Mouse (Mus musculus) erythroblast, embryonic 14.5 days (primary cell): Measurements from ENCODE around the gene Rhoh. TPM values are rescaled to one million over a fixed set of nuclear protein-coding genes. Genes with fewer than 3 reads are reported as not detected.

ENCODE experiments used
- H3K27me3 ChIP-seq: 2 replicates; pipeline ENCODE4 v1.6.1; 2012; ENCODE audit warnings: inconsistent platforms; ENCODE audit not compliant: control insufficient read depth
- H3K36me3 ChIP-seq: 2 replicates; pipeline ENCODE4 v1.6.1; 2012; ENCODE audit warnings: mild to moderate bottlenecking, inconsistent platforms; ENCODE audit not compliant: control insufficient read depth
- H3K4me1 ChIP-seq: 2 replicates; pipeline ENCODE4 v1.6.1; 2012; ENCODE audit warnings: inconsistent platforms; ENCODE audit not compliant: control insufficient read depth
- H3K4me3 ChIP-seq: replicated peaks from 2 replicates; pipeline ENCODE3; 2012; ENCODE audit warnings: moderate library complexity, mild to moderate bottlenecking, inconsistent platforms
- H3K9me3 ChIP-seq: 2 replicates; pipeline ENCODE4 v1.6.1; 2012; ENCODE audit warnings: low read length, inconsistent platforms, mixed read lengths; ENCODE audit not compliant: control insufficient read depth
- GATA1 ChIP-seq: IDR thresholded peaks from 2 replicates; pipeline ENCODE4 v1.6.1; 2012; ENCODE audit warnings: low read length, inconsistent platforms, mixed read lengths
- TAL1 ChIP-seq: IDR thresholded peaks from 3 replicates; pipeline ENCODE4 v1.6.1; 2012; ENCODE audit warnings: low read length, inconsistent platforms, mixed read lengths
- polyA plus RNA-seq: library from polyadenylated mRNA; stranded (reverse); fragments of >175 nt; gene quantifications from 2 replicates; pipeline ENCODE4 v1.2.3, GENCODE M21; 2012

The Rhoh gene
- polyA plus RNA-seq, 1 experiment, result not detected

- Histone ChIP-seq H3K9me3 (no peaks in the 10 kb centered on the region), H3K27me3 (no peaks in the 10 kb centered on the region), H3K36me3 (no peaks in the 10 kb centered on the region), H3K4me3 (no peak overlapping the region), H3K4me1 (peaks cover 3% of the 10 kb centered on the region)
- TF ChIP-seq GATA1 (no peak), TAL1 (no peak)
Observed at GRCm38 (mm10) chr5:65864946-65865345, 3.9 kb downstream of the Rhoh start.

GRCm38 (mm10) chr5:65866591-65866990, 5.6 kb downstream of the Rhoh start:
- peaks cover 3% of the 10 kb centered on the region for H3K4me1 ChIP-seq
- TF ChIP-seq GATA1, result no peak
- TF ChIP-seq TAL1, result no peak
- H3K27me3 ChIP-seq, result no peaks in the 10 kb centered on the region
- H3K36me3 ChIP-seq, result no peaks in the 10 kb centered on the region
- no peaks in the 10 kb centered on the region for H3K9me3 ChIP-seq
- no peak overlapping the region for H3K4me3 ChIP-seq

DNA sequence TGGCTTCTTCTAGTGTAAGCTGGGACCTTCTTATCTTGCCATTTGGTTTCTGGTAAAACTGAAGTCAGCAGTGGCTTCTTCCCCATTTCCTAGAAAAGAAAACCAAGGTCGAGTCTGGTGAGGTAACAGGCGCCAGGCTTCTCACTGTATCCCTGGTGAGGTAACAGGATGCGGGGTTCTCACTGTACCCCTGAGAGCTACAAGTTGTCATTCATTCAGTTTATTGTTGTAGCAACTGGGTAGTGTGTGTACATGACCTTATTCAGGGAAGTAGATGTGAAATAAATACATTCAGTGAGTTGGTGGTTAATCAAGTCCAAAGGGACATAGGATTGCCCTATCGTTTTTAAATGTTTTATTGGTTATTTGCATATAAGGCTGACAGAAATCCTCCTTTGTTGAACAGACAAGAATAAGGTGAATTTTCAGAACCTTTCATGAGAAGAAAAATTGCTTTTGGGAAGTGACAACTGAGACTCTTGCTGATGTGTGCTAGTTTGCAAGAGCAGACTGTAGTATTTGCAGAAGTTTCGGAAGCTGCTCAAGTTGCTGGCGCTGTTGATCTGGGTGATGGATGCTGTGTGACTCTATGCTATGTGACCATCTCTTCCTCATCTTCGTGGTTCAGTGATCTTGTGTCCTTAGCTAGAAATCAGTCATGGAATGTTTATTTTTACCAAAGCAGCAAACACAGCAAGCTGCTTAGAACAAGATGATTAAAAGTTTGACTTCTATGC, 6.5 kb downstream of the Rhoh start:
- H3K4me1 ChIP-seq, result peaks cover 3% of the 10 kb centered on the region
- no peaks in the 10 kb centered on the region for H3K9me3 ChIP-seq
- no peak for TF ChIP-seq TAL1
- TF ChIP-seq GATA1, result no peak
- no peaks in the 10 kb centered on the region for H3K36me3 ChIP-seq
- no peaks in the 10 kb centered on the region for H3K27me3 ChIP-seq
- no peak overlapping the region for H3K4me3 ChIP-seq

DNA sequence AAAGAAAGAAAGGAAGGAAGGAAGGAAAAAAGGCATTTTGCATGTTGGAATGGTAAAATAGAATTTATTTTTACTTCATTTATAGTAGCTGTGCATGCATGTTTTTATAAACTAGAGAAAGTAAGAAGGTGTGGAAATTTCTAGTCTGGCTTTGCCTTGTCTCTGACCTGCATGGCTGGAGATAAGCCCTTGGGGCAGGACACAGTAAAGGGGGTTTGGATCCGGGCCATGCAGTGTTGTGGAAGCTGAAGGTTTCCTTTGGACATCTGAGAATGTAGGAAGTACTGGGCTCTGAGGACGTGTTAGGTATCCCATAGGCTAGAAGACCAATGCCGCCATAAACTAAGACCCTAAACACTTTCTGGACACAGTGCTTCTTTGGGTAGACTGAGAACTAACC, 7.4 kb downstream of the Rhoh start:
- Histone ChIP-seq H3K9me3 (no peaks in the 10 kb centered on the region), H3K4me3 (no peak overlapping the region), H3K36me3 (no peaks in the 10 kb centered on the region), H3K4me1 (peaks cover 1% of the 10 kb centered on the region), H3K27me3 (no peaks in the 10 kb centered on the region)
- TF ChIP-seq GATA1, result no peak
- TF ChIP-seq TAL1, result no peak

DNA sequence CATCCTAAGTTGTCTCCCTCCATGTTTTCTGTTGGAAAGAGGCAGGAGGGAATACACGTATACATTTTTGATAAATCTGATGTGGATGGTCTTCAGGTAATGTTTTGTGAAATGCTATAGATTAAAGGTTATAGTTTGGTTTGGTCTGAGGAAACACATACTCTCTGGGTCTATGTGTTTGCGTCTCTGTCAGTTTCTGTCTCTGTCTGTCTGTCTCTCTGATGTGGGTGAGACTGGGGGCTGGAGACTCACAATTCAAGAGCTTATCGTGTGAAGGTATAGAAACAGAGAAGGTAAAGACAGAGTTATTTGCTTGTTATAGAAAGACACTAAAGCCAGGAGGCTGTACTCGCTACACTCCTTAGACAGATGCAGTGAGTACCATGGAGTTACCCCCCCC, 8.6 kb downstream of the Rhoh start:
- no peak overlapping the region for H3K4me3 ChIP-seq
- no peaks in the 10 kb centered on the region for H3K4me1 ChIP-seq
- H3K9me3 ChIP-seq, result no peaks in the 10 kb centered on the region
- no peaks in the 10 kb centered on the region for H3K36me3 ChIP-seq
- no peaks in the 10 kb centered on the region for H3K27me3 ChIP-seq
- TF ChIP-seq TAL1, result no peak
- no peak for TF ChIP-seq GATA1

DNA sequence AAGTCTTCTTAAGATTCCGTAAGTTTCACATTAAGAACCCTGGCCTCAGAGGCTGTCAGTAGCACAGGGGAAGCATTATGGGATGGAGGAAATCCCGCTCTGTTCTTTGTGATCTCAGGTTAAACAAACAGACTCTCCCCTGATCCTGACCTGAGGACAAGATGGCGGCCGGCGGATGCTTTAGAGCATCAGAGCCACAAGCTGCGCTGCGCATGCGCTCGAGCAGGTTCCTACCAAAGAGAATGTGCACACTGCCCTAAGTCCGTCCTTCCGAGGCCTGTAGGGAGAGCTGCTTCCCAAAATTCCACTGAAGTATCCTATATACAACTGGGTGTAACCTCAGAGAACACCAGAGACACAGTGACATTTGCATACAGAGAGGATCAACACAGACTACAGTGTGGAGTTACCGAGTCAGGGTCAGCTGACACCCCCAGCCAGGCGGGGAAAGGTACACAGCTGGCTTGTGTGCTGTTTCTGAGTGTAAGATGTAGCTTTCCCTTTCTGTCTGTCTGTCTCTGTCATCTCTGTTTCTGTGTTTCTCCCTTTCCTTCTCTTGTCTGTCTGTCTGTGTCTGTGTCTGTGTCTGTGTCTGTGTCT, 10.4 kb downstream of the Rhoh start:
- Histone ChIP-seq H3K27me3 (no peaks in the 10 kb centered on the region), H3K9me3 (no peaks in the 10 kb centered on the region), H3K4me3 (no peak overlapping the region), H3K4me1 (no peaks in the 10 kb centered on the region), H3K36me3 (no peaks in the 10 kb centered on the region)
- TF ChIP-seq TAL1 (no peak), GATA1 (no peak)

DNA sequence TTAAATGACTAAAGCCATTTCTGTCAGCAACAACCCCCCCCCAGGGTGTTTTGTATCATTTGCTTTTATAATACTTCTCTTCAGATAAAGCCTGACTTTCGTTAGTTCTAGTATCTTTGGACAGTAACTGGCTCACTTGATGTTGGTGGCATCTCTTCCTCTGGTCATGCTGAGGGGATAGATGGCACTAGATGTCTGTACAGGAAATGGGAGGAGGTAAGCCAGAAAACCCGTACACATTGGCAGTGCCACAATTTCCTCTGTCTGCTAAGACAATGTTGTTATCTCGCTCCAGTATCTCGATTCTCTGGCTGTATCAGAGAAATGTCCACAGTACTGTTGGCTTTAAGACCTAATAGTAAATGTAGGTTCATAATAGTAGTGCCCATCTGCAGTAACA, 12.2 kb downstream of the Rhoh start:
- no peaks in the 10 kb centered on the region for H3K9me3 ChIP-seq
- no peaks in the 10 kb centered on the region for H3K36me3 ChIP-seq
- TF ChIP-seq TAL1 (no peak), GATA1 (no peak)
- no peak overlapping the region for H3K4me3 ChIP-seq
- no peaks in the 10 kb centered on the region for H3K27me3 ChIP-seq
- H3K4me1 ChIP-seq, result no peaks in the 10 kb centered on the region

GRCm38 (mm10) chr5:65875269-65875668, 14.3 kb downstream of the Rhoh start:
- no peaks in the 10 kb centered on the region for H3K4me1 ChIP-seq
- H3K9me3 ChIP-seq, result no peaks in the 10 kb centered on the region
- no peaks in the 10 kb centered on the region for H3K36me3 ChIP-seq
- H3K27me3 ChIP-seq, result no peaks in the 10 kb centered on the region
- H3K4me3 ChIP-seq, result no peak overlapping the region
- TF ChIP-seq TAL1 (no peak), GATA1 (no peak)

DNA sequence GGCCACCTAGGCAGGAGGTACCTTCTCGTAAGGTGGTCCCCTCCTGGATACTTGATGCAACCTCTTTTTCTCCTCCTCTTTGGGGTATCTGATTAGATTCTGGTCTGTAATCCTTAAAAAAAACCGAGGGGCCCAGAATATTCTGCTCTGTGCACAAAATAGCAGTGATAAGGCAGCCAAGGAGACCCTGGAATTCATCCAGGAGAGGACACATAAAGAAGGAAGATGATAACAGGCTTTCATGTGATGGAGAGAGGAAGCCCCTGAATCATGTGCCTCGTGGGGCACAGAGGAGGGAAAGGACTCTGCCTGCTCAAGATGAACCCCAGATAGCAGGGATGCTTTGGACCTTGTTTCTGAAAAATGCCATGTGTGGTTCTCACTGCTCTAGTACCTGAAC, 17.4 kb downstream of the Rhoh start:
- Histone ChIP-seq H3K9me3 (no peaks in the 10 kb centered on the region), H3K4me3 (no peak overlapping the region), H3K27me3 (no peaks in the 10 kb centered on the region), H3K4me1 (no peaks in the 10 kb centered on the region), H3K36me3 (no peaks in the 10 kb centered on the region)
- no peak for TF ChIP-seq TAL1
- no peak for TF ChIP-seq GATA1
